Mouse (Mus musculus) cerebellum, adult 2 months (tissue): ENCODE measurements around the gene Foxo3. TPM values are rescaled to one million over a fixed set of nuclear protein-coding genes. Genes with fewer than 3 reads are reported as not detected.

Experiments used
- DNase-seq, 2 experiments: peaks; one replicate each; pipeline ENCODE4 v3.0.0; 2021
- H3K27ac ChIP-seq: fragments of 200-500 bp; 2 replicates; pipeline ENCODE4 v1.5.1; 2012; ENCODE audit warnings: low read length, control low read depth, inconsistent platforms; ENCODE audit not compliant: insufficient read depth
- H3K27me3 ChIP-seq: fragments of 200-500 bp; 2 replicates; pipeline ENCODE4 v1.6.1; 2012; ENCODE audit warnings: inconsistent platforms, mild to moderate bottlenecking, low read length, moderate library complexity; ENCODE audit not compliant: control insufficient read depth, insufficient read depth
- H3K4me1 ChIP-seq: fragments of 200-500 bp; 2 replicates; pipeline ENCODE4 v1.6.1; 2011; ENCODE audit warnings: low read length; ENCODE audit not compliant: control insufficient read depth, insufficient read depth
- H3K4me3 ChIP-seq: fragments of 200-500 bp; replicated peaks from 2 replicates; pipeline ENCODE3; 2011; ENCODE audit warnings: mild to moderate bottlenecking, low read depth, low read length, control low read depth; ENCODE audit not compliant: insufficient read depth
- CTCF ChIP-seq: fragments of 200-500 bp; IDR thresholded peaks from 2 replicates; pipeline ENCODE4 v1.5.1; 2011; ENCODE audit warnings: low read depth, mild to moderate bottlenecking, control low read depth, low read length, moderate library complexity, borderline replicate concordance; ENCODE audit not compliant: insufficient read depth
- POLR2A ChIP-seq: fragments of 200-500 bp; IDR thresholded peaks from 2 replicates; pipeline ENCODE4 v1.6.1; 2011; ENCODE audit warnings: low read length, control low read depth, borderline replicate concordance; ENCODE audit not compliant: insufficient read depth
- WGBS: fragments of 180-500 bp; shearing (Covaris S2); methylation state at CpG from one replicate; pipeline ENCODE4 v1.1.7; 2018; 5-methylcytosine and 5-hydroxymethylcytosine counted together
- polyA plus RNA-seq: library from polyadenylated mRNA; depleted of rRNA; stranded (reverse); fragments of >200 nt; gene quantifications from 2 replicates; pipeline ENCODE4 v1.2.3, GENCODE M21; 2012; rRNA removed

Gene Foxo3
- polyA plus RNA-seq, result 50.5 and 59.9 TPM in 2 replicates

DNA sequence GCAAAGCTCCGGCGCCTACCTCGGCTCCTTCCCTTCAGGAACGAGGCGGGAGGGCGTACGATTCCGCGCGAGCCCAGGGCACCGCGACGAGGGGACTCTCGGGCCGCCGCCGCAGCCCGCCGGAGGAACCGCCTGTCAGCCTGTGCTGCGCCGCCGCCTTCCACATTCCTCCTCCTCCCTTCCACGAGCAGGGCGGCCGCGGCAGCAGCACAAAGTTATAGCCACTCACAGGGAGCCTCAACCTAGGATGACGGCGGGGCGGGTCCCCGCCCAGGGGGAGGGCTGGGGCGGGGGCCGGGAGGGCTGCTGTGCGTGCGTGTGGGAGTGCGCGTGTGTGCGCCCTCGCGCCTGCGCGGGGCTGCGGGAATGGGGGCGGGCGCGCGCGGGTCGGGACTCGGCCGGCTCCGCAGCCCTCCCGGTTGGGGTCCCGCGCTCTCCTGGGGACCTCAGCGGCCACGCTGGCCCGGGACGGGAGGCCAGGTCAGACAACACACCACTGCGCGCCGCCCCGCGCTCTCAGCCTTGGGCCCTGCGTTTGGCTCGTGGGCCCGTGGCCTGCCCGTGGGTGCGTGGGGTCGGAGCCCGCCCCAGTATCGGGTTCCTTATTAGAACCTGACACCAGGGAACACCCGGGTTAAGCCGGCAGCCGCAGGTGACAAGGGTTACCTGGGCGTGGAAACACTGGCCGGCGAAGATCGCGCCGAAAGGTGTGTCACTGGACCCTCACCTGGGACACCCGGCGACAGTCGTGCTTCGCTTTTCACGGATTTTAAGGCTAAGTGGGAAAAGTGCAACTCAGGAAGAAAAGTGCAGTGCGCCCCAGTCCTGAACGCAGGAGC lies at the start of gene Foxo3:
Gene Foxo3, minus strand, starts transcription at position 249 of the 839 bp plus-strand sequence.
- Histone ChIP-seq H3K27ac (peak within 1 kb of the TSS; percentile 98), H3K4me3 (peak within 1 kb of the TSS; percentile 99), H3K27me3 (no peaks in the 10 kb centered on the region), H3K4me1 (peaks cover 1% of the 10 kb centered on the region; the same call in 1 of the 2 replicates)
- TF ChIP-seq POLR2A (peak; percentile 94), CTCF (no peak)
- DNase-seq, result peak; percentile 92 to 93
- under 1% methylated on average over 84 of the region's 88 CpGs for whole genome bisulfite sequencing

DNA sequence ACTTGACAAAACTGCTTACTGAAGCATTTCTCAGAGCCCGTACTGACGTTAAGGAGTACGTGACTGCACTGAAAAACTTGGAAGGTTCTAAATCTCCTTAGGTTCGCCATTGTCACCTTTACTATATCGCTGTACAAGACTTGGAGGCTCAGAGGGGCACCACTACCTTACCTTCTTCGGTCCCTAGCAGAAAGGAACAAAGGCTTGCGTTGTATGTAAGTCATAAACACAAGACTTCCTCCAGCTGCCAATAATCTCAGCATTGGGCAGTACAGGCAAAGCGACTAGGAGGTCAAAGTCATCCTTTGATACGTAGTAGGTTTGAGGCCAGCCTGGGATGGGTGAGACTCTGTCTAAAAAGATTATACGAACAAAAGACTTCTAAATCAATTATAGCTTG lies 48.8 kb upstream of the Foxo3 start:
- Histone ChIP-seq H3K27ac (no peak overlapping the region), H3K4me1 (no peaks in the 10 kb centered on the region), H3K4me3 (no peak overlapping the region), H3K27me3 (no peaks in the 10 kb centered on the region)
- TF ChIP-seq CTCF (no peak), POLR2A (no peak)
- 75% methylated on average over 10 of the region's 10 CpGs for WGBS
- DNase-seq, result no peak

DNA sequence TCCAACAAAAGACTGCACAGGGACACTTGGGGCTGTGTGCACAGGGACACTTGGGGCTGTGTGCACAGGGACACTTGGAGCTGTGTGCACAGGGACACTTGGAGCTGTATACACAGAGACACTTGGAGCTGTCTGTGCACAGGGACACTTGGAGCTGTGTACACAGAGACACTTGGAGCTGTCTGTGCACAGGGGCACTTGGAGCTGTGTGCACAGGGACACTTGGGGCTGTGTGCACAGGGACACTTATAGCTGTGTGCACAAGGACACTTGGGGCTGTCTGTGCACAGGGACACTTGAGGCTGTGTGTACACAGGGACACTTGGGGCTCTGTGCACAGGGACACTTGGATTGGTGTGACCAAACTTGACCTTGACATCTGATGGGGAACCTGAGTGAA lies 47.4 kb upstream of the Foxo3 start:
- DNase-seq, result no peak
- Histone ChIP-seq H3K27ac (no peak overlapping the region), H3K4me1 (no peaks in the 10 kb centered on the region), H3K4me3 (no peak overlapping the region), H3K27me3 (no peaks in the 10 kb centered on the region)
- TF ChIP-seq CTCF, result no peak
- no peak for TF ChIP-seq POLR2A

DNA sequence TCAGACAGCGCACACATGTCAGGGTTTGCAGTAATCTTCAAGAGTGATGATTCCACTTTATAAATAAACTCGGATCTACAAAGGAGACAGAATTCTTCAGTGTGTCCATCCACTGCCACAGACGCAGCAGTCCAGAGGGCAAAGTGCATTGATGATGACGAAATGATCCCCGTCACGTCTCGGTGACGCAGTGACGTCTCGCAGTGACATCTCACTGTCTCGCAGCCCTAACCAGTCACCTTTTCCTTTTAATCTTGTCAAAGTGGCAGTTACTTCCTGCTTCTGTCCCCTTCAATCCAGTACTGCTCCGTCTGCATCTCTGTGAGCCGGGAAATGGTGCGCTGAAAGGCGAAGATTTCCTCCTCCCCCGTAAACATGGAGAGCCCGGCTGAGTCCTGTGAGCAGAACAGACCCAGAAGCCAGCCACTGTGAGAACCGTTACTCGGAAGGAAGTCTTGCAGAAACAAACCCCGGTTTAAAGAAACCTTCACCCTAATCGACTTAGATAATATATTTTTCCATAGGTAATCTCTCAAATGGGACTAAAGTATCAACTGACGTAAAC lies 36.7 kb upstream of the Foxo3 start:
- 86% methylated on average over 22 of the region's 22 CpGs for WGBS
- Histone ChIP-seq H3K27me3 (no peaks in the 10 kb centered on the region), H3K27ac (no peak overlapping the region), H3K4me3 (no peak overlapping the region), H3K4me1 (no peaks in the 10 kb centered on the region)
- no peak for TF ChIP-seq CTCF
- no peak for TF ChIP-seq POLR2A
- DNase-seq, result no peak

DNA sequence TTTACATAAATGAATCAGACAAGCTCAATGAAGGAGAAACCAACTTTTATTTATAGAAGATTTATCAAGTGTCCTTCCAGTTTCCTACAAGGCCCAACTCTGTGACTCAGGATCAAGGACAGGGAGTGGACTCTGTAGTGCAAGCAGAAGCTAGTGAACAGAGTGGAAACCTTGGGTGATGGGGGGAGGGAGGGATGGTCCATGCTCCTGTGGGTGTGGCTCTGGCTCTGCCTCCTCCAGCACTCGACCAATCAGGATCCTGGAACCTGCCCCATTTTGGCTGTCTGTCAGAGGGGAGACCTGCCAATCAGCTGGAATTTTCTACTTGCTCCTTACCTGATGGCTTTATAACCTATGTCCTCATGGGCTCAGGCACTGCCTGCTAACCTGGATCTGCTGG lies 36.0 kb upstream of the Foxo3 start:
- no peak for DNase-seq
- Histone ChIP-seq H3K4me1 (no peaks in the 10 kb centered on the region), H3K27me3 (no peaks in the 10 kb centered on the region), H3K4me3 (no peak overlapping the region), H3K27ac (no peak overlapping the region)
- no peak for TF ChIP-seq CTCF
- TF ChIP-seq POLR2A, result no peak
- WGBS, result 70% methylated on average over 1 of the region's 1 CpGs

DNA sequence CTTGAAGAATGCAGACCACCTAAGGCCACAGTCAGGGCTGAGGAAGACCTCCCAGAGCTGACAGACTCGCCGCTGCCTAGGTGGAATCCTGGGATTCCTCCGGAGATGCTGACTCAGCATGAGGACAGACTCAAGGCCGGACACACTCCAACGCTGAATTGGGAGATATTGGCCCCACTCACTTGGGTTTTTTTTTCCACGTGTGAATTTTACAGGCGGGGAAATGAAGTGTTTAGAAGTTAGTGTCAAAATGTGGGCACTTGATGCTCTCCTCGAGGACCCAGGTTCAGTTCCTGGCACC lies 32.1 kb upstream of the Foxo3 start:
- Histone ChIP-seq H3K4me1 (no peaks in the 10 kb centered on the region), H3K27ac (no peak overlapping the region), H3K4me3 (peak overlapping the region; percentile 53), H3K27me3 (no peaks in the 10 kb centered on the region)
- DNase-seq, result peak in 1 of 2 experiments; percentile 12
- TF ChIP-seq CTCF, result no peak
- no peak for TF ChIP-seq POLR2A
- 30% methylated on average over 8 of the region's 8 CpGs for WGBS

DNA sequence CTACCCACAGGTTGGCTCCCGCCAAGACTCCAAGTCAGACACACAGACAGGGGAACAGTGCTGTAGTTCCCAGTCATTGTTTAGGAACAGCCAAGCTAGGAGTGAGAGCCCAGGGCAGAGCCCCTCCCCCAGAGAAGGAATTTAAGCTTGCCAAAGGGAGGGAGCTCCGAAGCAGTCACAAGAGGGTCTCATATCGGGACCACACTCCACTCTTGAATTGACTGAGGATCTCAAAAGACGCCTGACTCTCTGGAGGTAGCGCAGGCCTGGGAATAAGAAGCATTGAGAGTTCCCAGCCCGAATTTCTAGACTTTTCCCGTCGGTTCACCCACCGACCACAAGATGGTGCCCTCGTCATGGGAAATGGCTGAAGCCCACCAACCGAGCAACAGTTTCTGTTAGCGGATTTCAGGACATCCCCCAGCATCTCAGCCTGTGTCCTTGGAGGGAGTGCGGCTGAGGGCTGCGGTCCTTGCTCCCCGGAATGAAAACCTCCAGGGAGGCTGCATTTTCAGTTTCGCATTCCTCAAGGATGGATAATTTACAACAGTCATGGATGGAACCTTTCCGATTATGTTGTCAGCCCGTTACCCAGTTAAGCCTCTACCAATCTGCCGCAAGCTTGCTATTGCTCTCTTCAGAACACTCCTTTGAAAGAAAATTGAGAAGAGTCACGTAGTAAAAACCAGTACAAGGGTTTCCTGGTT lies 31.6 kb upstream of the Foxo3 start:
- peak; percentile 59 to 80 for DNase-seq
- WGBS, result 7% methylated on average over 20 of the region's 20 CpGs
- peak overlapping the region; percentile 53 for H3K4me3 ChIP-seq
- no peaks in the 10 kb centered on the region for H3K27me3 ChIP-seq
- TF ChIP-seq POLR2A, result no peak
- peak; percentile 96 for TF ChIP-seq CTCF
- H3K4me1 ChIP-seq, result no peaks in the 10 kb centered on the region
- no peak overlapping the region for H3K27ac ChIP-seq
